Mouse (Mus musculus) testis, adult 10 weeks (tissue): Measurements from ENCODE around the gene Vil1. TPM values are rescaled to one million over a fixed set of nuclear protein-coding genes. Genes with fewer than 3 reads are reported as not detected.

ENCODE experiments used
- polyA plus RNA-seq: library from polyadenylated mRNA; stranded (reverse); fragments of 350-450 nt; fragmentation: Illumina TruSeq; extraction: RNeasy Lipid Tissue Mini Kit (QIAGEN cat#74804); gene quantifications from one replicate; pipeline ENCODE4 v1.2.3, GENCODE M21; 2014; ENCODE audit warnings: low read depth, low replicate concordance

The Vil1 gene
- polyA plus RNA-seq: 0.08 TPM

DNA sequence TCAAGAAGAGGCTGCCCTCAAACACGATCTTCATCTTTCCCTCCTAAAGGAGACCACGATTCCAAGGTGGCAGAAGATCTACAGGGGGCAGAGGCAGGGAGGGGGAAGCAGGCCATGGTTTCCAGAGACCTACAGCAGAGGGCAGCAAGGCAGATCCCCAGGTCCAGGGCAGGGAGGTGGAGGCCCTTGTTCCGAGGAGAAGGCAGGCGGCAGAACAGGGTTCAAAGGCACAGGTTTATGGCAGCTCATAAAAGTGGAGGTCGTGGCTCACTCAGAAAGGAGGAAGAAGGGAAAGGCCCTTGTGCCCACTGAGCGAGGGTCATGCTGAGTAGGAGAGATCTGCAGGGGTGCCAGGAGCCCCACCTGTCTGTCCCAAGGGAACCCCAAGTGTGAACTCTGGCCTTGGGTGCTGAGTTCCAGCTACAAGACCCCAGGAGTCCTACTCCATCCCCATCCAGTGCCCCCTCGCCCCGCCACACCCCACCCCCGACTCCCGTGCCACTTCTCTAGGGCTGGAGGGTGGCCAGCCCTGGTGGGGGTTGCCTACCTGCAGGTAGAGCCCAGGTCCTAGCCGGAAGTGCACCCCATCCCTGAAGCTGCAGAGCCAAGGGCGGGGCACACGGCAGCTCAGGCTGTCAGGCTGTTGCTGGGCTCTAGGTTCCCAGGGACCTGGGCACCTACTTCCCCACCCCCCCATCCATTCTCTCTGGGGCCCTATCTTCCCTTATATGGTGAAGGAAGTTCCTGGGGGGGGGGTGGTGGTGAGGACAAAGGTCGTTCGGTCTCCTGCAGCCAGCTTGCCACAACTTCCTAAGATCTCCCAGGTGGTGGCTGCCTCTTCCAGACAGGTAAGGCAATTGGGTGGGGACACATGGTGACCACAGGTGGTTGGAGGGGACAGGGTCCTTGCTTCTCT lies at the start of gene Vil1:
Gene Vil1, plus strand, starts transcription at position 788 of the 916 bp plus-strand sequence.

DNA sequence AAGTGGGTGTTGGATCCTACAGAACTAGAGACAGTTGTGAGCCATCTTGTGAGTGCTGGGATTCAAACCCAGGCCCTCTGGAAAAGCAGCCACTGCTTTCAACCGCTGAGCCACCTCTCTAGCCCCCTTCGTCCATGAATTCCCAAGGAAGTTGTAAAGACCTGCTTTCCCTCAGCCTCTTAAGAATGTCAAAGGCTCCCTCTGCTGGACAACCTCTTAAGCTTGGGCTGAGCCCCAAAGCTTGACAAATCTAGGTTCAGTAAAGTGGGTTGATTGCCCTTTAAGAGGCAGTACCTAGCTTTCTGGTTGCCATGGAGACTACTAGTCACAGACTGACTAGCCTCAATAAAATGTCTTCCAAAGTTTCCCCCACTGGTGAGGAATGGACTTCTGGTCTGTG lies 47.4 kb upstream of the Vil1 start, which contains the start of gene Catip:
Gene Catip, plus strand, starts transcription at position 297 of the 400 bp plus-strand sequence.

DNA sequence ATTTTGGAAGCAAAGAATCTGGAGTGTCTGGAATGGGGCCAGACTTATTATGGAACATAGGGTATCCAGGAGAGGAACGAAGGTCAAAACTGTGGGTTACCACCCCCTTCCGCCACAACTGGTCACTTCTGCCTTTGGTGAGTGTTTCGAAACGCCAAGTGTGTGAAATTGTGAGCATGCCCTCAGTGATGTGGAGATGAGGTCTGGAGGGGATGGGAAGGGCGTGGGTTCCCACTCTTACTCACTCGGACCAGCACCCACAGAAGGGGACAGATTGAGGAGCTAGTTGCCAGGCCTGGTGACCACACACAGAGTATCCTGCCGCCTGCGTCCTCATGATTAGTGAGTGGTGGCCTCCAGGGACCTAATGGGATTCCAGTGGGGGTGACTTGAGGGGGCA lies 34.2 kb upstream of the Vil1 start, which contains the start of gene Slc11a1:
Gene Slc11a1, plus strand, starts transcription at position 216 of the 400 bp plus-strand sequence.

DNA sequence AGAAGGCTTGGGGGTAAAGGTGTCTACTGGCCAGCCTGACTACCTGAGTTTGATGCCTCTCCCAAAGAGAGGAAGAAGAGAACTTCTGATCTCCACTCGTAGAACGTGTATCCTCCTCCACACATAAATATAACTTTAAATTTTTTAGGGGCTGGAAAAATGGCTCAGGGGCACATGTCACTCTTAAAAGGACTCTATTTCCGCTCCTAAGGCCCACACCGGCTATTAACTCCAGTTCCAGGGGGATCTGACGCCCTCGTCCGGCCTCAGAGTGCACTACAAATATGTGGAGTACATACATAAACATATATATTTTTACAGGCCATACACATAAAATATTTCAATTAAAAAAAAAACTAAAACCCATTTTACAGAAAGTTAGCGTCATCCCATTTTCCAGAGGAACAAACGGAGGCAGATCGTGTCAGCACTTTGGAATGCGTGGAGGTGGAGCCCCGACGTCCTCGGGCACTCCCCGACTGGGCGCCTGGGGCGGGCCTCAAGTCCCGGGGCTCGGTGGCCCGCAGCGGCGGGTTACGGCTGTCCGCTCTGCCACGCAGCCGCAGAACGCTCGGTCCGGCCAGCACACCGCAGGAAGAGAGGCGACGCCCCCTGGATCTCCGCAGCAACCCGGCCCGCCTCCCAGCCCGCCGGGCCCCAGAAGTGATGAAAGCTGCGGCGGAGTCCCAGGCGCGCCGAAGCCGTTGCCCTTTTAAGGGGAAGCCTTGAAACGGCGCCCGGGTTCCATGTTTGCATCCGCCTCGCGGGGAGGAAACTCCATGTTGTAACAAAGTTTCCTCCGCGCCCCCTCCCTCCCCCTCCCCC lies 18.0 kb upstream of the Vil1 start, which contains the start of gene Ctdsp1:
Gene Ctdsp1, plus strand, starts transcription at position 586 of the 825 bp plus-strand sequence.

Other genes starting within 250 kb of the Vil1 start
- gene Cxcr1, start 214.7 kb upstream of the Vil1 start, polyA plus RNA-seq: not detected
- 310 TPM for gene Arpc2, start 173.3 kb upstream of the Vil1 start, polyA plus RNA-seq
- not detected for gene Gpbar1, start 130.8 kb upstream of the Vil1 start, polyA plus RNA-seq
- gene Aamp, start 124.6 kb upstream of the Vil1 start, polyA plus RNA-seq: 17.6 TPM
- gene Pnkd, start 124.4 kb upstream of the Vil1 start, polyA plus RNA-seq: 4.7 TPM
- gene Tmbim1, start 103.8 kb upstream of the Vil1 start, polyA plus RNA-seq: 2.1 TPM
- 8.5 TPM for gene Catip, start 47.3 kb upstream of the Vil1 start, polyA plus RNA-seq
- 0.35 TPM for gene Slc11a1, start 34.2 kb upstream of the Vil1 start, polyA plus RNA-seq
- gene Ctdsp1, start 17.9 kb upstream of the Vil1 start, polyA plus RNA-seq: 2.3 TPM
- 38.2 TPM for gene Cnot9, start 96.7 kb downstream of the Vil1 start, polyA plus RNA-seq
- 174 TPM for gene Plcd4, start 133.5 kb downstream of the Vil1 start, polyA plus RNA-seq
- gene Usp37, start 134.9 kb downstream of the Vil1 start, polyA plus RNA-seq: 123 TPM
- 3.1 TPM for gene Zfp142, start 178.9 kb downstream of the Vil1 start, polyA plus RNA-seq
- gene Bcs1l, start 178.9 kb downstream of the Vil1 start, polyA plus RNA-seq: 2.4 TPM
- gene Rnf25, start 192.0 kb downstream of the Vil1 start, polyA plus RNA-seq: 59.3 TPM
- 150 TPM for gene Stk36, start 192.1 kb downstream of the Vil1 start, polyA plus RNA-seq